12 mouse cellular contexts compared by ENCODE assay signal in the genomic region with DNA sequence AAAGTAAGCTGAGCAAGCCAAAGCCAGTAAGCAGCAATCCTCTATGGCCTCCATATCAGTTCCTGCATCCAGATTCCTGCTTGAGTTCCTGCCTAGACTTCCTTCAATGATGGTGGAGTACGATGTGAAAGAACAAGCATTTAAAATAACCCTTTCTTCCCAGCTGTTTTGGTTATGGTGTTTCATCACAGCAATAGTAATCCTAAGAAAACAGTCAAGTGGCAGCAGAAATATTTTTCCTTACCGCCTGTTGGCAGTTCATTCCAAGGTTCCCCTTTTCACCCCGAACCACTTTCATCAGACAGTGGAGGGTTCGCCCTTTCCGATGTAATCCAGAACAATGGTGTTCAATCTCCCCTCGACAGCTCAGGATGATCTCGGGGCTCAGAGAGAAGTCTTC.
"Had no signal": no experiment of that assay in that cellular context is flagged by ENCODE, and none has a peak within 500 bp of the region (broad histone marks: within the 10 kb centered on the region; RNA-seq: fewer than 3 reads in every experiment).

No protein-coding gene starts in this region.

- DNase-seq: retina, postnatal 1 day; right cerebral cortex, adult 18-20 months; right cerebral cortex, postnatal 14 days; right cerebral cortex, postnatal 25 days; right cerebral cortex, postnatal 4 days; spleen, adult 18-20 months; thymus, adult 18-20 months; thymus, adult 2 months; thymus, postnatal 14 days; thymus, postnatal 25 days; thymus, postnatal 36 days; thymus, postnatal 4 days had no signal
